Mouse (Mus musculus) cortical plate, adult 2 months (tissue): ENCODE data around the gene Dmrt1. TPM values are rescaled to one million over a fixed set of nuclear protein-coding genes. Genes with fewer than 3 reads are reported as not detected.
A peak's percentile ranks its signal among the peaks of the same experiment; 100 is the strongest.
"Not testable (repeated sequence)": the region's sequence is repeated elsewhere in the genome, so short reads cannot be mapped to it uniquely, and the experiment has no call there.

ENCODE experiments used
- H3K27ac ChIP-seq: fragments of 200-500 bp; 2 replicates; pipeline ENCODE4 v1.5.1; 2012; ENCODE audit warnings: low read length, control low read depth, inconsistent platforms; ENCODE audit not compliant: insufficient read depth
- H3K4me1 ChIP-seq: fragments of 200-500 bp; 2 replicates; pipeline ENCODE4 v1.6.1; 2011; ENCODE audit warnings: low read length; ENCODE audit not compliant: control insufficient read depth, insufficient read depth
- H3K4me3 ChIP-seq: fragments of 200-500 bp; 2 replicates; pipeline ENCODE4 v1.5.1; 2011; ENCODE audit warnings: mild to moderate bottlenecking, low read length, control low read depth; ENCODE audit not compliant: insufficient read depth
- CTCF ChIP-seq: fragments of 200-500 bp; IDR thresholded peaks from 2 replicates; pipeline ENCODE4 v1.5.1; 2011; ENCODE audit warnings: mild to moderate bottlenecking, control low read depth, low read length; ENCODE audit not compliant: insufficient read depth; ENCODE audit errors: extremely low read depth
- POLR2A ChIP-seq: fragments of 200-500 bp; IDR thresholded peaks from 2 replicates; pipeline ENCODE4 v1.6.1; 2011; ENCODE audit warnings: mild to moderate bottlenecking, low read length, control low read depth; ENCODE audit not compliant: insufficient read depth; ENCODE audit errors: extremely low read depth
- polyA plus RNA-seq: library from polyadenylated mRNA; depleted of rRNA; stranded (reverse); fragments of >200 nt; gene quantifications from 2 replicates; pipeline ENCODE4 v1.2.3, GENCODE M21; 2012; rRNA removed

Gene Dmrt1
- polyA plus RNA-seq, result not detected in 2 replicates

GRCm38 (mm10) chr19:25505360-25506196 is at the start of gene Dmrt1:
TSS of gene Dmrt1 (plus strand) at chr19:25505618.
- Histone ChIP-seq H3K4me1 (no peaks in the 10 kb centered on the region), H3K4me3 (no peak within 1 kb of the TSS), H3K27ac (no peak within 1 kb of the TSS)
- TF ChIP-seq CTCF, result no peak
- no peak for TF ChIP-seq POLR2A

DNA sequence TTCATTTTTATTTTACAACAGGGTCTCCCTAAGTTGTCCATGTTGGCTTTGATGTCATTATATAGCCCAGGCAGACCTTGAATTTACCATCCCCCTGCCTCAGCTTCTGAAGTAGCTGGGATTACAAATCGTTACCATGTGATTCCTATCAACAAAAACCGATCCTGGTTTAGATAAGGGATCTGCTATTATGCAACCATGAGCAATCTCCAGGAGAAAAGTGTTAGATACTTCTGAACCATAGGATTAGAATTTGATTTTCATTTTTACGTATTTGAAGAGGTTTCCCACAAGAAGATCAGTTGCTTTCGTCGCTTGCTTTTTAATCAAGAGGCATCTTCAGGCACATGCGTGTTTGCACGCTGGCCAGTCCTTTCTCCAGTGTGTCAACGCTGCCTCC is 44.7 kb upstream of the Dmrt1 start:
- TF ChIP-seq CTCF, result no peak
- no peak for TF ChIP-seq POLR2A

DNA sequence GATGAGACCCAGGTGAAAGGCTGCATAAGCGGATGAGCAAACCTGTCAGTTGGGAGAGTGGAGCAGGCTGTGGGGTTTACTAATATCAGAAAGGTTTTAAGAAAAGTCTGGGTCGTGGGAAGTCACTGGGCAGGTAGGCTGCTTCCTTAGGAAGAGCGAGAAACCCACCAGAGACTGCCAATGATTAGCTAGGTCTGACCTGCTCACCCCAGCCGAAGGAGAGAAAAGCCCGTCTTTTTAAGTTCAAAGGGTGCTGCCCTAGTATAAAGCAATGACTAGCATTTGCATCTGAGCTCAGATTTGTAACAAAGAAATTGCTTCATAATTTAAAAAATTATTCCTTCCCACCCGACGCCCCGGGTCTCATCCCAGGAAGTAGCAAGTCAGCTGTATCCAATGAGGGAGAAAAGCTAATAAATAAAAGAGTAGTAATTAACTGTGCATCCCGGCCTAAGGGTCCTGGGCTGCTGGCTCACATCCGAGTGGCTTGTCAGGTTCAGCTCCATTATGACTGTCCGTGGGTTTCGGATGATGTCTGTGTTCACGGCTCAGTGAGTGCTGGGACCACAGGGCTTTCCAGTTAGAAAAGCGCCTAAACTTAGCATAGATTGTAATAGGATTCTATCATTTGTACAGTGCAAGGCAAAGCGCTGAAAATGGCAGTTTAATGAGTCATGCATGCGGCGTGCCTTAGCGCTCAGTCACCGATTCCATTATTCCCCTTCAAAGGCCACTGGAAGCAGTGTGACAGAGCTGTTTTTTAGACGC is 43.7 kb upstream of the Dmrt1 start:
- Histone ChIP-seq H3K27ac (no peak overlapping the region), H3K4me1 (no peaks in the 10 kb centered on the region), H3K4me3 (no peak overlapping the region)
- TF ChIP-seq POLR2A, result no peak
- no peak for TF ChIP-seq CTCF

More for the DNA sequence above, 44.7 kb upstream of the Dmrt1 start:
- Histone ChIP-seq H3K4me3 (no peak overlapping the region), H3K4me1 (no peaks in the 10 kb centered on the region), H3K27ac (no peak overlapping the region)

DNA sequence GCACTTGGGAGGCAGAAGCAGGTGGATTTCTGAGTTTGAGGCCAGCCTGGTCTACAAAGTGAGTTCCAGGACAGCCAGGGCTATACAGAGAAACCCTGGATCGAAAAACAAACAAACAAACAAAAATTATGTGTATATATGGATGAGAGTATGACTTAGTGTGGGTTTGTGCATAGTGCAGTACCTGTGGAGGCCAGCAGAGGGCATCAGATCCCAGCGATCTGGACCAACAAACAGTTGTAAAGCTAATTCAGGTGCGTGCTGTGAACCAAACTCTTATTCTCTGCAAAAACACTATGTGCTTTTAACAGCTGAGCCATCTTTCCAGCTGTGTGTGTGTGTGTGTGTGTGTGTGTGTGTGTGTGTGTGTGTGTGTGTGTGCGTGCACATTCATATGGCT is 29.6 kb upstream of the Dmrt1 start:
- not testable (repeated sequence) for H3K4me1 ChIP-seq
- 0 out of 2 replicates have a peak, but pooled peaks have one; percentile 18 for TF ChIP-seq CTCF

GRCm38 (mm10) chr19:25479152-25479669 is 26.2 kb upstream of the Dmrt1 start:
- Histone ChIP-seq H3K4me1 (no peaks in the 10 kb centered on the region), H3K27ac (no peak overlapping the region), H3K4me3 (no peak overlapping the region)
- TF ChIP-seq CTCF (no peak), POLR2A (no peak)

More for the DNA sequence above, 29.6 kb upstream of the Dmrt1 start:
- H3K4me3 ChIP-seq, H3K27ac ChIP-seq: not testable (repeated sequence)

DNA sequence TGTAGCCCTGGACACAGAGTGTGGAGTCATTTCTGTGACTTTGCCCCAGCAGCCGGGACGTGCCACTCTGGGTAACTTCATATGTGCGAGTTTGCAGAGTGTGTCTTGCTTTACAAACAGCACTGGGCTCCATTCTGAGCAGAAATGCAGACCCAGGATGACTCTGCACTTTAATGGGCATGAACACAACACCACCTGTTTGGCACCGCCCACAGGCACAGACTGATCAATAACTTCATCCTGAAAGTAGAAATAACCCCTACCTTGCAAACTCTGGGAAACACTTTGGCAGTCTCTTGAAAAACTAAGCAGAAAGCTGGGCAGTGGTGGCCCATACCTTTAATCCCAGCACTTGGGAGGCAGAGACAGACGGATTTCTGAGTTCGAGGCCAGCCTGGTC is 24.6 kb upstream of the Dmrt1 start:
- Histone ChIP-seq H3K27ac (no peak overlapping the region), H3K4me1 (no peaks in the 10 kb centered on the region), H3K4me3 (no peak overlapping the region)
- TF ChIP-seq CTCF, result no peak
- TF ChIP-seq POLR2A, result no peak

- no peak for TF ChIP-seq CTCF
- no peak for TF ChIP-seq POLR2A
- Histone ChIP-seq H3K4me3 (no peak overlapping the region), H3K27ac (no peak overlapping the region), H3K4me1 (no peaks in the 10 kb centered on the region)
Observed at GRCm38 (mm10) chr19:25486561-25486960, 18.9 kb upstream of the Dmrt1 start.

GRCm38 (mm10) chr19:25487350-25487749 is 18.1 kb upstream of the Dmrt1 start:
- TF ChIP-seq CTCF, result no peak
- TF ChIP-seq POLR2A, result no peak
- no peak overlapping the region for H3K27ac ChIP-seq
- H3K4me3 ChIP-seq, result no peak overlapping the region
- H3K4me1 ChIP-seq, result no peaks in the 10 kb centered on the region

GRCm38 (mm10) chr19:25488546-25488945 is 16.9 kb upstream of the Dmrt1 start:
- no peak overlapping the region for H3K4me3 ChIP-seq

DNA sequence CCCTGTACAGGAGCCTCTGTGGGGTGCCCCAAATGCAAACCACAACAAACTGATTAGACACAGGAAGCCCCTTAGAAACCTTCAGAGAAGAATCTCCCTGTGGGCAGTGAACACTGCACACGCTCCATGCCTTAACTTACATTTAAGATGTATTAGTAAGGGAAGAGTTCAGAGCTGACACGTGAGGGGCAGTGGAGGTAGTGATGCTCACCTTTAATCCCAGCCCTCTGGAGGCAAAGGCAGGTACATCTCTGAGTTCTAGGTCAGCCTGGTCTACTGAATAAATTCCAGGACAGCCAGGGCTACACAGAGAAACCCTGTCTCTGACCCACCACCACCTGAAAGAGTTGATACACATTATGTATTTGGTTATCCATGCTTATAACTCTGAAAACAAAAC is 15.9 kb upstream of the Dmrt1 start:
- H3K4me1 ChIP-seq, result no peaks in the 10 kb centered on the region
- H3K27ac ChIP-seq, result no peak overlapping the region
- TF ChIP-seq POLR2A, result no peak
- H3K4me3 ChIP-seq, result no peak overlapping the region

More at GRCm38 (mm10) chr19:25488546-25488945, 16.9 kb upstream of the Dmrt1 start:
- TF ChIP-seq POLR2A (no peak), CTCF (no peak)
- Histone ChIP-seq H3K27ac (no peak overlapping the region), H3K4me1 (no peaks in the 10 kb centered on the region)
